Mouse (Mus musculus) testis, adult 2 months (tissue): ENCODE measurements around the gene Layn.

Experiments used
- CTCF ChIP-seq: fragments of 200-500 bp; IDR thresholded peaks from 2 replicates; pipeline ENCODE4 v1.5.1; 2012; ENCODE audit warnings: low read depth, mild to moderate bottlenecking, inconsistent platforms, low read length, moderate library complexity; ENCODE audit not compliant: control insufficient read depth, insufficient read depth, insufficient replicate concordance
- POLR2A ChIP-seq: fragments of 200-500 bp; IDR thresholded peaks from 2 replicates; pipeline ENCODE4 v1.6.1; 2012; ENCODE audit warnings: low read depth, mild to moderate bottlenecking, inconsistent platforms, low read length, moderate library complexity; ENCODE audit not compliant: control insufficient read depth

GRCm38 (mm10) chr9:51008841-51009655 is 67.8 kb downstream of the Layn start, which contains the start of gene Sik2:
- TF ChIP-seq POLR2A (peak; percentile 81), CTCF (peak; percentile 53; the same call in 1 of the 2 replicates)
